Mouse (Mus musculus): ENCODE measurements around the gene Gm26992.

Gene Gm26992

DNA sequence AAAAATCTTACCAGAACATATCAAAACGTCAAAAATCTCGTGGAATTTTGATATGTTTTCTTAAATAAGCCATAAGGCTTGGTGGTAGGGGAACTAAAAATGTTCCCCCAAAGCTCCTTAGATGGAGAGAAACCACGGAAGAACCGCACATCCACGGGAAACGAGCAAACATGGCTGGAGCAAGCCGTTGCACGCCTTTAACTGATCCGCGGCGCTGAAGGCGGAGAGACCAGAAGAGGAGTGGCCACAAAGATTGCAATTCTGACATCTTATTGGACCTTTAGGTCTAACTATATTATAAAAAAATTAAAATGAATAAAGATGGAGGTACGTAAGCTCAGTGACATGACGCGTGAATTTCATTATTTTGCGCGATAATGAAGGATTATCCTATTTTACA lies 61.2 kb downstream of the Gm26992 start:
- no peak for DNase-seq (ENCODE audit: low read depth, low spot score)

DNA sequence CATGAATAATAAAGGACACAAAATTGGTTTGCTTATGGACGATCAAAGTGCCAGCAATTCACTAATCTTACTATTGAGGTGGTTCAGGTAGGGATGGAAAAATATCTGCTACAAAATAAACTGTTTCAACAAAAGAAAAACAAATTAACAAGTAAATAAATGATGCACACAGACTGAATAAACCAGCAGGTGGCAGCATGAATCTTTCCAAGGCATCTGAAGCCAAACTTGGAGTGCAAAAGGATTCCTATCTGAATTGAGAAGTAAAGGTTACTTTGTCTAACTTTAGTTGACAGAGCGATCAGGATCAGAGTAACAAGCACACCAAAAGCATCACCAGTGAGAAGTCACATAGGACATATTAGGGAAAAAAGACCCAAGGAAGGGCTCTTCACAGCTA lies 62.2 kb downstream of the Gm26992 start:
- no peak for DNase-seq (ENCODE audit: low read depth, low spot score)

DNA sequence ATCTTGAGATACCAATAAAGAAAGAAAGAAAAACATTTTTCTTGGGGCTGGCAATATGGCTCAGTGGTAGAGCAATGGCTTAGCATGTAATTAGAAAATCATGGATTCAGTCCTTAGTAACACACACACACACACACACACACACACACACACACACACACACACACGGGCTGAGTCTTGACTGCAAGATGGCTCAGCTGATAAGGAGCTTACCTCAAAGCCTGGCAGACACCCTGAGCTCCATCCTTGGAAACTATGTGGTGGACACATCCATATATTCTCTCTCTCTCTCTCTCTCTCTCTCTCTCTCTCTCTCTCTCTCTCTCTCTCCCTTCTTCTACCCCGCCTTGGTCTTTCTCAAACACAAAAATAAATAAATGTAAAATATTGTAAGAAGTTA lies 69.0 kb downstream of the Gm26992 start:
- peak; percentile 61 for DNase-seq (ENCODE audit: low read depth, low spot score)

DNA sequence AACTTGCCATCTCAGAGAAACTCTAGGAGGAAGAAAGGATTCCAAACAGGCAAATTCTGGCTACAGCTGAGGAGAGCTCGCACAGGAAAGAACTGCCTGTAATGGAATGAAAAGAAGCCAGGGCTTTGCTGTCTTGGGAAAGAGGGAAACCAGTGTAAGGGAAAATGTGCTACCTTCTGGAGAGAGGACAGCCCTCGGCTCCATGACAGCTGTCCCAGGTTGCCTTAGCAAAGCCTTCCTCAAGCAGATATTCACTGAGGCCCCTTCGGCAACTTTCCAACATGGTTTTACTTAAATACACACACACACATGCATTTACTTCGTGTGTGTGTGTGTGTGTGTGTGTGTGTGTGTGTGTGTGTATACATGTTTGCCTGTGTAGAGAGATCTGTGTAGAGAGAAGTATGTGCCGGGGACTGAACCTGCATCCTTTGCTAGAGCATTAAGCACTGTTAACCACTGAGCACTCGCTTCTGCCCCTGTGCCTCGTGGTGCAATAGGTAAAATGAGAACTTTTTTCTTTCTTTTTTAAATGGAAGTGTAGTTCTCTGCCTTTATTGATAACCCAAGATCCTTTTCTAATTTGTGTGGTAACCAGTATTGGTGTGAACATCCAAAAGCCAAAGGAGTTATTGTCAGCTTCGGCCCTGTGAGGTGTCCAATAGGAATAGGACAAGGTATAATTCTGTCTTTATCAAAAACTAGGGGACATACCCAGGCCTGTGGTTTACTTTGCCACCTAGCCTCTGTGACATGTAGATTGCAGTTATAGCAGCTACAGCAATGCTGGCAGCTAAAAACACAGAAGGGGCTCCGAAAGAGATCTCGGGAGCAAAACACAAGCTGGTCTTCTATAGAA lies 70.8 kb downstream of the Gm26992 start:
- DNase-seq (ENCODE audit: low read depth, low spot score) = no peak

DNA sequence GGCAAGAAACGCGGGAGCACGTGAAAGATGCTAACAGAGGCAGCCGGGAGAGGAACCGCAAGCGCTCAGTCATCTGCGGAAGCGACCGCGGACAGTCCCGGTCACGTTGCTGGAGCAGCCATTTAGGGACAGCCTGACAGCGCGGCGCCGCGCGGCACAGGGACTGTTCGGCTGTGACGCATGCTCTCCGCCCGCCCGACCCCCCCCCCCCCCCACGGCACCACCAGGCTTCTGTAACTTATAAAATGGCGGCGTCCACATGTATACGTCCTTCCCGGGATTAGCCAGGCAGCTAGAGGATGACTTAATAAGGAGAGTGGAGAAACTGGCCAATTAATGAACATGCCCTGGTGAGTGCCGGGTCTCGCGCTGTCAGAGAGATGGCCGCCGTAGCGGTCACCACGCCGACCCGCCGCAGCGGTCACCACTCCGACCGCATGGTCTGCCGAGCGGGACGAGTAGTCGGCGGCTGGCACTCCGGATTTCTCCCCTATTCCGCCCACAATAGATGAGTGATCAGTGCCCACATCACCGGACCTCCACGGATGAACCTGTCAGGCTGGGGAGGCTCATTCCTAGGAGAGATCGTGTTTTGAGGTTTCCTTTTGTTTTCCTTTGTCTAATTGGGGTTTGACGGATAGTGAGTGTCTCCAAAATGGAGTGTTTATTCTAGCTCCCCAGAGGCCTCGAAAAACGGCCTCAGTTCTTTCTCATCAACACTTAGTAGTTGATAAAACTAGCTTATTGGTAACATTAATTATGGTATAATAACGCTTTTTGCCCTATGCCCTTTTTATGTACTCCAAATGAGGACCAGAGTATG lies 71.8 kb downstream of the Gm26992 start:
- DNase-seq (ENCODE audit: low read depth, low spot score) = peak; percentile 65

DNA sequence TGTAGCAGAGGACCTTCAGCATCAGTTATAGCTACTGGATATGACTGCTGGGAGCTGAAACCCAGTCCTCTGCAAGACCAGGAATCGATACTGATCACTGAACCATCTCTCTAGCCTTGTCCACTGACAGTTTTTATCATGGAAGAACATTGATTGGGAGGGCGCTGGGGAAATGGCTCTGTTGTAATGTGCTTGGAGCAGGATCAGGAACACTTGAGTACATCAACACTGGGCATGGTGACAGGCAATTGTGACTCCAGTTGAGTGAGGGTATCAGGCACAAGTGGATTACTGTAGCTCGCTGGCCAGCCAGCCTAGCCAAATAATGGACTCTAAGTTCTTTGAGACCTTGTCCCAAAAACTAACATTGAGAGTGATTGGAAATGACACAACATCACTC lies 77.6 kb downstream of the Gm26992 start:
- DNase-seq (ENCODE audit: low read depth, low spot score) = no peak

DNA sequence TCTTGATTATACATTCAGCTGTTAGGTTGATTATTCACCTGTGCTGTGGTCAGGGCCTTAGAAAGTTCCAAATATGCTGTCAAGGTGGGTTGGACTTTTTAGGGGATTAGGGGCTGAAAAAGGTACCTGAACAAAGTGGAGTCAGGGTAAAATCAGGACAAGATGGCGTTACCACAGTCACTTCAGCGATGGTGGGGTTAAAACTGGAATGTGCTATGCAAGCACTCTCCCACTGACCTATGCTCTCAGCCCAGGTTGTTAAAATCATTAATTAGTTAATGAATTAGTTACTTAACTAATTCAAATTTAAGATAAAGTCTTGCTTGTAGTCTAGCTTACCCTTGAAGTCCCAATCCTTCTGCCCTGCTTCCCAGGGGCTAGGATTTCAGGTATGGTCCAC lies 78.3 kb downstream of the Gm26992 start:
- no peak for DNase-seq (ENCODE audit: low read depth, low spot score)

DNA sequence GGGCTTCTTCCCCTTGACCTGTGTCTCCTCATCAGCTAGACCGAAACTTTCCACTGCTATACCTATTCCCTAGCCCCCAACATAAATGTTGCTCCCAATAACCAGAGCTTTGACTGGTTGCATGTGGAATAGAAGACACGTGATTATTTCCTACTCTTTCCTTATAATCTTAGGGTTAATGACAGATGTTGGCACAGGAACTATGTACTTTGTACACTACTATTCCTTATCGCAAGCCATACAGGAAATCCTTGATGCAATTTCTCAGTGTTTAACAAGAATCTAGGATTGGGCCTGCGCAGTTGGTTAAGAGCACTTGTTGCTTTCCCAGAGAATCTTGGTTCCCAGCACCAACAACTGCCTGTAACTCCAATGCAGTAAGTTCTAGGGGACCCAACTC lies 86.4 kb downstream of the Gm26992 start:
- no peak for DNase-seq (ENCODE audit: low read depth, low spot score)

DNA sequence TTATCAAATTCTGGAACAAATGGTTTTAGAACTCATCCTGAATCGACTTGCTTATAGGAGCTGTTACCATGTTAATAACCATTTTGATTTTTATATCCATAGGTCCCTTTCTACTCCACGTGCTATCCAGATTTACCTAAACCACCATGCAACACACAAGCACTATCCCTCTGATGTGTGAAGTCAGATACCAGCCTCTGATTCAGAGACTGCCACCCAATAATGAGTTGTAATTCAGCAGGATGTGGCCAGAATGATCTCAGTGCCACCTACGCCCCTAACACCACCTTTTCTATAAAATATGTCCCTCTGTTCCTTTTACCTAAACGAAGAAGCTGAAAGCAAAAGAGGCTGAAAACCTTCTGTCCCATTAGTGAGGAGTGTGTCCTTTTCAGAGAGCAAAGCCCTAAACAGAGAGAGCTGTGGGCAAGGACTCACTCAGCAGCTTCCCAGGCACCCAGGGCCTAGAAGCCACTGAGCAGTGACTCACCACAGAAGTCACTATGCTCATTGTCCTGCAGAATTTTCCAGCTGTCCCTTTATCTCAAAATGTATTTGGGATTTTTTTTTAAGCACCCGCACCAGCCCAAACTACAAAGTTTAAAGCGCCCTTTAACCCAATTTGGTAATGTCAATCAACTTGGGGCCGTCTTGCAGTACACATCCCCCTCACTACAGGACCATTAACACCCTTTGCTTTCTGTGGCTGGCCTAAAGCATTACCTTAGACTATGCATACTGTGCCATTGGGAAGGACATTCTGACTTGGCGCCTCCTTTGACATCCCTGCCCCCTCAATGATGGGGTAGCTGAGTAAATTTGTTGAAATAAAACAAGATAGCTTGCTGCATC lies 87.6 kb downstream of the Gm26992 start:
- DNase-seq (ENCODE audit: low read depth, low spot score) = no peak

DNA sequence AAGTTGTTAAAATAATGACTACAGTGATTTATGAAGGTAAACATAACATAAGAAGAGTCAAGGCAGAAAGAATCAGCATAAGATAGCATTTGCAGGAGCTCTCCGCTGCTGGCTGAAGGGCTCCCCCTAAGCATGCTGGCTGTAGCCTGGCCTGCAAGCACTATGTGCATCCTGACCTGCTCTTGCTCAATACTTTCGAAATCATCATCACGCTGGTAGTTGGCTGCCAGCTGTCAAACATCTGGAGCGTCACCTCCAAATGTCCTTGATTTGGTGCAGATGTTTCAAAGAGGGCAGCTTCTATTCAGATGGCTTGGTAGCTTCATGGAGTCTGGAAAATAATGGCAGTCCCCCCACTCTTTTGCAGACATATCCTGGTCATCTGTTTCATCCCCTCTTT lies 93.0 kb downstream of the Gm26992 start:
- DNase-seq (ENCODE audit: low read depth, low spot score) = no peak

DNA sequence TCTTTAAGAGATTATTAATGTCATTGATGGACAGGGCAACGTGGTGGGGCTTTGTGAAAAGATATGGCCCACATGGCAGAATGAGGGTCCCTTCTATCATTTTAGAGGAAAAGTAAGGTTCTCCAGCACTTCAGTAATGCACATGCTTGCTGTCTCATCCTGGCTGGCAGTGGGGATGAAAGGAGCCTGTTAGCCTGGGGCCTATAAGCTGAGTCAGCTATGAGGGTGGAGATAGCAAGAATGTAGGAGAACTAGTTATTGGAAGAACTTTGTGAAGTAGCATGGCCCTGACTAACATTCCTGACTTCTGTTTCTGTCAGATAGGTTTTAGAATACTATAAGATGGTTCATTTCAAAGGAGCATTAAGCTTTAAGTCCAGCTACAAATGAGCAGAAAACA lies 93.5 kb downstream of the Gm26992 start:
- DNase-seq (ENCODE audit: low read depth, low spot score) = no peak

DNA sequence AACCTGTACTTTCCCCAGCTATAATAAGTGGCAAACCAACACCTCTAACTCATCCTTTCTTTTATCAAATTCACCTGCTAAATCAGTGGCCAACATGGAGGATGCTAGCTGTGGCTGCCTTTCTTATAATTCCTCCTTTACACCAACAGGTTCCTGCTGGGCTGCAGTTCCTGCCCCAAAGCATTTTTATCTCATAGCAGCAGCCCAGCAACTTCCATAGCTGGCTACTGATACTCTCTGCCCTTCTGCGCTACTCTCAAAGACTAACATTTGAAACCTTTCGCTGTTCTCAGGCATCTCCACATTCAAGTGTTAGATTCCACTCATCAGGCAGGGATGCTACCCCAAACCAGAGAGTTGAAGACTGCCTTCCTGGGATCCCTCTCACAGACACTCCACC lies 97.0 kb downstream of the Gm26992 start:
- no peak for DNase-seq (ENCODE audit: low read depth, low spot score)

DNA sequence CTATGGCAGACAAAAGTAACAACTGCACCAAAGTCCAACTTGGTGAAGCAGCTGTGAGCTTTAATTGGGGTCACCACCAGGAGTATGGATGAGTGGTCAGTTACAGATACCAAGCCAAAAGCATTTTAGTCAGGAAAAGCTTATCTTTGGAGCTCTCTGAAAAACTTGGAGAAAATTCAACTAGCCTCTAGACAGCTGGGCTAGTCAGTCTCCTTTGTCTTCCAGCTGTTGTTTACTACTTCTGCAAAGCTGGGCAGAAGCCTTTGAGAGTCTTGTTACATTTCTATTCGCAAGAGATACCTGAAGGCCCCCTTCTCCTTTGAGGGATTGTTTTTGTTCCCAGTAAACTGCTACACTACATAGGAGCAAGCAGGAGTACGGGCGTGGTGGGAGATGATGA lies 97.7 kb downstream of the Gm26992 start:
- DNase-seq (ENCODE audit: low read depth, low spot score) = no peak

DNA sequence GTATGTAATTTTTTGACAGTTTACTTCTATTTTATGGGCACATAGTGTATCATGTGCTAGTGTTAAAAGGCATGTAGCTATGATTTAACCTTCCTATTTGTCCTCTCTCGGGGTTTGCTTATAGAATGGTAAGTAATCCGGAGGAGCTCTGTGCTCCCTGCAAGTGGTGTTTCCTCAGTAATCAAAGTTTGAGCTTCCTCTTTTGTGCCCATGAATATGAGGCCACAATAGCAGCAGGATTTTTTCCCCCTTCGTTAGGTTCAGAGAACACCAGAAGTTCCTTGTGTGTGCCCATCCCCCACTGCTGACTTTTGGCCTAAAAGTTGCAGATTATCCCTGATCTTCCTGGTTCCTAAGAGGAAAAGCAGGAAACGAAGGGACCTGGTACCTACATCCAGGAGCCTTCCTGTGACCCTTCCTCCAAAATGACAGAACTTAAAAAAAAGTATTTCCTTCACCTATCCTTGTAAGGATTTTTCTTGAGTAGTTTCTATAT lies 99.5 kb downstream of the Gm26992 start:
- DNase-seq (ENCODE audit: low read depth, low spot score) = no peak

DNA sequence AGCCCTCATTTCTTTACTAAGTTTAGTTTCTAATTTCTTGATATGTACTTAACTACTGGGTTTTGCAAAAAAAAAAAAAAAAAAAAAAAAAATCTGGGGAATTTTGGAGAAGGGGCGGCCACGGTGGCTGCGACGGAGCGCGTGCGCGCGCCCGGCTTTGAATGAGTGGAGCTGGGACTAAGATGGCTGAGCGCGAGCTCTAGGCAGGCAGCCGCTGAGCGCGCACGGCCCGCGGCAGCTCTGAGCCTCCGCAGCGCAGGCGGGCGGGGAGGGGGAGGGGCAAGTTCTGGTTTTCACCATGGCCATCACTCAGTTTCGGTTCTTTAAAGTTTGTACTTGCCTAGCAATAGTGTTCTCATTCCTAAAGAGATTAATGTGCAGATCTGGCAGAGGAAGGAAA lies 107.4 kb downstream of the Gm26992 start:
- no peak for DNase-seq (ENCODE audit: low read depth, low spot score)
